Mouse (Mus musculus) stomach, embryonic 14.5 days (tissue): ENCODE results near the gene Arid5b. TPM values are rescaled to one million over a fixed set of nuclear protein-coding genes. Genes with fewer than 3 reads are reported as not detected.
A peak's percentile ranks its signal among the peaks of the same experiment; 100 is the strongest.

ENCODE experiments used
- ATAC-seq: fragments of 200-750 bp; cut with Nextera tagmentation; 2 replicates; pipeline ENCODE4 v1.8.0; 2017; ENCODE audit warnings: low read depth, moderate TSS enrichment; ENCODE audit not compliant: insufficient number of reproducible peaks, insufficient read depth, low FRiP score
- H3K27ac ChIP-seq: fragments of 300-500 bp; sonication (generic); 2 replicates; pipeline ENCODE4 v1.5.1; 2014; ENCODE audit warnings: mild to moderate bottlenecking, low read length, moderate library complexity, mixed read lengths
- H3K27me3 ChIP-seq: fragments of 300-500 bp; sonication (generic); 2 replicates; pipeline ENCODE4 v1.6.1; 2014; ENCODE audit warnings: low read length, control low read depth, mixed read lengths; ENCODE audit not compliant: control insufficient read depth, insufficient read depth
- H3K36me3 ChIP-seq: fragments of 300-500 bp; sonication (generic); 2 replicates; pipeline ENCODE4 v1.6.1; 2014; ENCODE audit warnings: mild to moderate bottlenecking, control low read depth, low read length, moderate library complexity, mixed read lengths; ENCODE audit not compliant: control insufficient read depth, insufficient read depth
- H3K4me1 ChIP-seq: fragments of 300-500 bp; sonication (generic); 2 replicates; pipeline ENCODE4 v1.6.1; 2014; ENCODE audit warnings: low read length, control low read depth, mixed read lengths; ENCODE audit not compliant: control insufficient read depth, insufficient read depth
- H3K4me2 ChIP-seq: fragments of 300-500 bp; sonication (generic); replicated peaks from 2 replicates; pipeline ENCODE4 v1.6.1; 2014; ENCODE audit warnings: low read depth, low read length, control low read depth
- H3K4me3 ChIP-seq: fragments of 300-500 bp; sonication (generic); 2 replicates; pipeline ENCODE4 v1.5.1; 2014; ENCODE audit warnings: low read depth, low read length, control low read depth
- H3K9ac ChIP-seq: fragments of 300-500 bp; sonication (generic); replicated peaks from 2 replicates; pipeline ENCODE4 v1.6.1; 2014; ENCODE audit warnings: low read depth, mild to moderate bottlenecking, control low read depth, low read length, moderate library complexity, mixed read lengths
- H3K9me3 ChIP-seq: fragments of 300-500 bp; sonication (generic); 2 replicates; pipeline ENCODE4 v1.6.1; 2016; ENCODE audit warnings: low read depth, low read length, control low read depth; ENCODE audit not compliant: control insufficient read depth
- WGBS: fragments of 180-500 bp; shearing (Covaris S2); extraction: QIAGEN DNeasy Blood & Tissue Kit; methylation state at CpG from one replicate; pipeline ENCODE4 v1.1.7; 2014; 5-methylcytosine and 5-hydroxymethylcytosine counted together
- polyA plus RNA-seq: library from polyadenylated mRNA; unstranded; fragments of >200 nt; fragmentation: Nextera tagmentation; extraction: Ambion mirVana; gene quantifications from 2 replicates; pipeline ENCODE4 v1.2.1, GENCODE M21; 2014

Arid5b gene
- polyA plus RNA-seq, 1 experiment from 2014 or later = 40.8 TPM

DNA sequence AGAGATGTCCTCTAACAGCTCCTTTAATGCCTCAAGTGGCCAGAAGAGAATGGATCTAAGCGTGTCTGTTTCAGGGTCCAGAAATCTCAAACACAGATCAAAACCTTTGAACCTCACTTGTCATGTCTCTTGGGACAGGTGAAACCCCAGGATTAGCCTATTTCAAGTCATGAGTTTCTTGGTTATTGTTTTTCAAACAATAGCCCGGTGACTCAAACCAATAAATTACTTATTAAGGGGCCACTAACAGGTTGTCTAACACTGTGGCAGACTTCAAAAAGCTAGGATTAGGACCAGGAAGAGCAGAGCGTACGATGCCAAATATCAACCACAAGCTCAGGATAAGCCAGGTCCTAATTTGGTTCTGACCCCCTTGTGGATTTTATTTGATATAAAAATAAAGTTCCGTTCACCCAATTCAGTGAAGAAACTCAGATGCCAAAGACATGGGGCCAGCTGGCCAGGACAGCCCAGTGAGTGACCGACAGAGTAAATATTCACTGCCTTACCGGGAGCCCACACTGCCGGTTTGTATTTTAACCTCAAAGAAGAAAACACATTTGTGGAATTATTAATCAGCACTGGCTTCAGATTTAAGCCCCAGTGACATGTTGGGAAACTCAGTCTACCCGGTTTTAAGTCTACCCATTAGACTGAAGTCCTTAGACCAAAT lies 15.1 kb downstream of the Arid5b start:
- no peak overlapping the region for H3K27ac ChIP-seq
- no peak overlapping the region for H3K4me2 ChIP-seq
- no peak overlapping the region for H3K4me3 ChIP-seq
- H3K4me1 ChIP-seq = peaks cover 5% of the 10 kb centered on the region
- no peak overlapping the region for H3K9ac ChIP-seq
- H3K9me3 ChIP-seq = no peaks in the 10 kb centered on the region
- no peak for ATAC-seq
- 69% methylated on average over 9 of the region's 9 CpGs for WGBS
- no peaks in the 10 kb centered on the region for H3K36me3 ChIP-seq
- H3K27me3 ChIP-seq = no peaks in the 10 kb centered on the region

DNA sequence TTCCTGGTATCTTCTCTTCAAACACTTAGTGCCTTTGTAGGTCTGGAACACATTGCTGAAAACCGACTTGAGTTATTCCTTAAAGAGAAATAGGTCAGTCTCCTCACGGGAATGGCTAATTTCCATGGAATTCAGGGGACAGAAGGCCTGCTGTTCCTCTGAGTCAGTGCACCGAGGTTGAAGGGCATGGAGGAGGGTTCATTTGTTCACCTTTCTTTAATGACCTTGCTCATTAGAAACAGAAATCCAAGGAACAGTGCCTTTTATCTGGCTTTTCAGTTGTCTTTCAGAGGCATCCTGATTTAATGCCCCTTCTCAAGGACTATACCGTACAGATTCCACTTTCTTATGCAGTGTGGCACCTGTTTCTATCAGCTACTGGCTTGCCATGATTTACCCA lies 18.9 kb downstream of the Arid5b start:
- WGBS = 60% methylated on average over 4 of the region's 4 CpGs
- no peaks in the 10 kb centered on the region for H3K4me1 ChIP-seq
- no peak for ATAC-seq

DNA sequence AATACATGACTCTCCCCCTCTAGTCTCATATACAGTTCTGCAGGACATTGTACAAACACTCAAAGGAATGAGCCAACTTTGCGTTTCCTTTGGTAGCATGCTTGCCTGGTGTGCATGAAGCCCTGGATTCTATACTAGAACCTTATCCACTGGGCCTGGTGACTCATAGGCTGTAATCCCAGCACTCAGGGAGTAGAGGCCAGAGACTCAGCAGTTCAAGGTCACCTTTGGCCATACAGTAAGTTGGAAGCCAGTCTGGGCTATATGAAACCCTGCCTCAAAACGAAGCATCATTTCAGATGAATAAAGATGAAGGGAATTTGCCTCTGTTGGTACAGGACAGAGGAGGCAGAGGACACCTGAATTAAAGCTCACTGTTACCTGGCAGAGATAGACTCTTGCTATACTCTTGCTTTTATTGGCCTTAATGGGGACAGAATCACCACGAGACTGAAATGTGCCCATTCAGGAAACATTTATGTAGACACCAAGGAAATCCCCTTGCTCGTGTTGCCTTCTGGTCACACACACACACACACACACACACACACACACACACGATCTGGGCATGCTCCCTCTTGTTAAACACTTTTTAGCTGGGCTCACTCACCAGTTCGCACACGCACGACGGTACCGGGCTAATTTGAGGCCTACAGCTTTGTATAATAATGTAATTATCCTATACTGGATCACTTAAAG lies 21.0 kb downstream of the Arid5b start:
- H3K4me3 ChIP-seq = no peak overlapping the region
- no peaks in the 10 kb centered on the region for H3K4me1 ChIP-seq
- ATAC-seq = no peak
- H3K4me2 ChIP-seq = no peak overlapping the region
- H3K36me3 ChIP-seq = no peaks in the 10 kb centered on the region; the same call in 1 of the 2 replicates
- 83% methylated on average over 10 of the region's 10 CpGs for WGBS
- no peak overlapping the region for H3K27ac ChIP-seq
- H3K9me3 ChIP-seq = no peaks in the 10 kb centered on the region
- no peak overlapping the region for H3K9ac ChIP-seq
- no peaks in the 10 kb centered on the region for H3K27me3 ChIP-seq

More for the DNA sequence above, 18.9 kb downstream of the Arid5b start:
- H3K36me3 ChIP-seq = no peaks in the 10 kb centered on the region; the same call in 1 of the 2 replicates
- no peak overlapping the region for H3K9ac ChIP-seq
- no peaks in the 10 kb centered on the region for H3K9me3 ChIP-seq
- H3K4me2 ChIP-seq = no peak overlapping the region
- no peaks in the 10 kb centered on the region for H3K27me3 ChIP-seq
- H3K27ac ChIP-seq = no peak overlapping the region
- H3K4me3 ChIP-seq = no peak overlapping the region

DNA sequence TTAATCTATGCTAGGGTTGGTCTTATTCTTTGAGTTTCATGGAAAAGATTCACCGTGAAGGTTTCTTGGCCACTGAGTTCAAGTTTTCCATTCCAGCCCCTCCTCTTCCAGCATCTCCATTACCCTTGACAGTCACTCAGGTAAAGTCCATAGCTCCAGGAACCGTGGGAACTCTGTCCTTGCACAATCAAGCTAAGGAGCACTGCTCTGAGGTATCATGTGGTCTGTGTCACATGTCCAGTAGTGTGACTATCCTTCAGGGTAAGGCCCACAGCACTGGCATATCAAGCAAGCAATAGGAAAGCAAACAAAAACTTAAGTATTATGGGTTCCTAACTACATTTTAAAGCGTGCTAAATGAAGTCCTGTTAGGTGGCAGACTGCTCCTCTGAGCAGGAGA lies 22.4 kb downstream of the Arid5b start:
- Histone ChIP-seq H3K27me3 (no peaks in the 10 kb centered on the region), H3K36me3 (no peaks in the 10 kb centered on the region; the same call in 1 of the 2 replicates)
- no peak for ATAC-seq

DNA sequence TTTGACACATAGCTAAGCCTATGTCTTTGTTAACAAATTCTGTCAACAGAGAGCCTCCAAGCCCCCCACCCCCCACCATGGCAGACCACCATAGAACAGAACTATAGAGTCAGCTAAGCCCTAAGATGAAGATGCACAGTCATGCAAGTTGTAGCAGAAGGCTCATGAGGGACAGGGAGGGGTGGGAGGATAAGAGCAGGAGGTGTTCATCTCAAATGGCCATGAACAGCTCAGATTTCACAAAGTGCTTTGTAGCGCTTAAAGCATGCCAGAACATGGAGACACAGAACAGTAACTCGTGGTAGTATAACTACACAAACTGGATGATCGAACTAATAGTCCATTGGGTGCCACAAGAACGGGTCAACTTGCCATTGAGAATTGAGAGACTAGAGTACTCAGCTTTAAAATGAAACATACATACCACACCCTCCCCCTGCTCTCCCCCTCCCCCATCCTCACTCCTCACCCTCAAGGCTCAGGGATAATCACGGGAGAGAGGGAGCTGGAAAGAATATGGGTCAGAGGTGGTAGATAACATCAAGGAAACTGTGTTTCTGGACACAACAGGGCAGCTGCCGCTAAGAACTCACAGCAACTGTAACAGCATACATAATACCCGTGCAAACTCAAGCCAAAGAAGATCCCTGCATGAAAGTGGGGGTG lies 25.0 kb downstream of the Arid5b start:
- Histone ChIP-seq H3K4me1 (no peaks in the 10 kb centered on the region), H3K4me2 (no peak overlapping the region), H3K9me3 (no peaks in the 10 kb centered on the region), H3K36me3 (no peaks in the 10 kb centered on the region; the same call in 1 of the 2 replicates), H3K9ac (no peak overlapping the region), H3K27me3 (no peaks in the 10 kb centered on the region), H3K4me3 (no peak overlapping the region), H3K27ac (no peak overlapping the region)
- no peak for ATAC-seq
- WGBS = 75% methylated on average over 7 of the region's 7 CpGs

More for the DNA sequence above, 22.4 kb downstream of the Arid5b start:
- H3K27ac ChIP-seq = no peak overlapping the region
- H3K4me3 ChIP-seq = no peak overlapping the region
- no peaks in the 10 kb centered on the region for H3K9me3 ChIP-seq
- no peak overlapping the region for H3K4me2 ChIP-seq
- H3K9ac ChIP-seq = no peak overlapping the region
- WGBS = 75% methylated on average over 3 of the region's 3 CpGs
- H3K4me1 ChIP-seq = no peaks in the 10 kb centered on the region

DNA sequence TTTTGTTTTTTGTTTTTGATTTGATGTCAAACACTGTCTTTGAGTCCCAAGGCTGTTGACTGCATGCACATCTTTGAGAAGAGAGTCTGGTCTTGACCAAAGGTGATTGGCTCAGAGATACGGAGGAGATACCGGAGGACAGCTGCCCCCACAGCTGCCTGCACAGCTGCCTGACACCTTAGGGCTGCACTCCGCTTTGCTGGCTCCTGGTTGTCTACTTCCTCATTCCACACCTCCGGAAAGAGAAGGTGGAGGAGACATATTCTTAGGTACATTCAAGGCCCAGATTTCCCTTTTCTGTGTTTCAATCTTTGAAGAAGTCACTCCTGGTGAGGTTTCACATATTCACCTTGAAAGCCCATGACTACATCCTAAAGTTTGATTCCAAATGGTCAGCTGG lies 25.9 kb downstream of the Arid5b start:
- 87% methylated on average over 4 of the region's 4 CpGs for WGBS
- Histone ChIP-seq H3K4me3 (no peak overlapping the region), H3K9me3 (no peaks in the 10 kb centered on the region), H3K27ac (no peak overlapping the region), H3K4me1 (0 out of 2 replicates have a peak, but pooled peaks cover 3% of the 10 kb centered on the region), H3K4me2 (no peak overlapping the region), H3K27me3 (no peaks in the 10 kb centered on the region), H3K9ac (no peak overlapping the region), H3K36me3 (no peaks in the 10 kb centered on the region; the same call in 1 of the 2 replicates)
- no peak for ATAC-seq

DNA sequence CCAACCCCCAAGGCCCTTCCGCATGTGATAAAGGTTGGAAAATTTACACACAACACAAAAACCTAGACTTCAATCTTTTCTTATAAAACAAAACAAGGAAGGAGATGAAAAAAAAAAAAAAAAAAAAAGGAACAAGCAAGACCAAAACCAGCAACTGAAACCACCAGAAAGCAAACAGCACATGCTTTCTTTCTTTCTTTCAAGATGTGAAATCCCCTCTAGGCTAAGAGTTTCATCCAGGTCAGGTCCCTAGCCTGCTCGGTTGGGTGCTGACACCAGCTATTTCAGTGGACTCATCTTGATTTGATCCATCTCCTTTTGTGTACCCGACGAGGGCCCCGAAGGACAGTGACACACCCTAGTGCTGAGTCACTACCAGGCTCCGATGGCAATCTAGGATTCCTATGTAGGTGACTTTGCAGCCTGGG lies 29.2 kb downstream of the Arid5b start:
- peak overlapping the region; percentile 3; the same call in 1 of the 2 replicates for H3K27ac ChIP-seq
- H3K9ac ChIP-seq = no peak overlapping the region
- H3K4me3 ChIP-seq = no peak overlapping the region
- H3K36me3 ChIP-seq = no peaks in the 10 kb centered on the region
- ATAC-seq = no peak
- H3K27me3 ChIP-seq = no peaks in the 10 kb centered on the region
- H3K9me3 ChIP-seq = no peaks in the 10 kb centered on the region
- 0 out of 2 replicates have a peak, but pooled peaks cover 3% of the 10 kb centered on the region for H3K4me1 ChIP-seq
- no peak overlapping the region for H3K4me2 ChIP-seq
- 62% methylated on average over 6 of the region's 6 CpGs for WGBS

DNA sequence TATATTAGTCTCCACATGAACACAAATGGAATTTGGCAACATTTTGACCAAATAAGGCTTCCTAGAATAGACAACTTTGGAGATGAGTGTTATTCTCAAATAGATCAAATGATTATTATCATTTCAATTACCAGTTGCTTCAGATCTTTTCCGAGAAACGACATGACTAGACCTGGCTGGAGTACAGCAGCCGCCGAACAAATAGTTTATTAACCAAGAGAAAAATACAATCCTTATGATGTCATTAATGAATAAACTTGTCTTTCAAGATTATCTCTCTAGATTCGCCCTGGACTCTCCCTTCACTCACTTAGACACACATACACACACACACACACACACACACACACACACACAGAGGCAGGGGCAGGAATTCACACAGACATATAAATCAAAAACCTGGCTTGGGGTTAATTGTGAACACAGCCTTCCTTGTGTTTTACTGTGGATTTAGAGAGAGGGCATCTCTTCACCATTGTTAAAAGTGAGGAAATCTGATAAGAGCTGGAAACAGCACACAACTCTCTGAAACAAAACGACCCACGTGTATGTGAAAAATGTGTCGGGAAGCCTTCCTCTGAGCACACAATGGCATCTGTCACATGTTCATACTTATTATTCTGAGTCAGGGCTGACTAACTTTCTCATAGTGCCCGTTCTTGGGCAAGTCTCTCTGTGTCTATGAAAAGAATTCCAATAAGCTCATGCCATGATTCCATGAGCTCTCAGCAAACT lies 30.1 kb downstream of the Arid5b start:
- Histone ChIP-seq H3K9ac (no peak overlapping the region), H3K27ac (no peak overlapping the region; the same call in 1 of the 2 replicates), H3K9me3 (no peaks in the 10 kb centered on the region), H3K36me3 (no peaks in the 10 kb centered on the region), H3K4me2 (no peak overlapping the region), H3K27me3 (no peaks in the 10 kb centered on the region), H3K4me1 (0 out of 2 replicates have a peak, but pooled peaks cover 3% of the 10 kb centered on the region), H3K4me3 (no peak overlapping the region)
- peak; percentile 61; the same call in 1 of the 2 replicates for ATAC-seq
- WGBS = 45% methylated on average over 9 of the region's 9 CpGs
